Mouse (Mus musculus) urinary bladder, adult 2 months (tissue): ENCODE measurements around the gene Itgb3bp. TPM values are rescaled to one million over a fixed set of nuclear protein-coding genes. Genes with fewer than 3 reads are reported as not detected.
A peak's percentile ranks its signal among the peaks of the same experiment; 100 is the strongest.

Experiments
- DNase-seq: peaks from one replicate; pipeline ENCODE4 v3.0.0; 2022; ENCODE audit warnings: low spot score
- polyA plus RNA-seq: library from polyadenylated mRNA; depleted of rRNA; stranded (reverse); fragments of >200 nt; gene quantifications from 2 replicates; pipeline ENCODE4 v1.2.3, GENCODE M21; 2012; rRNA removed

Itgb3bp gene
- 6.2 and 7.3 TPM in 2 replicates for polyA plus RNA-seq

- peak; percentile 73 for DNase-seq
Measured at GRCm38 (mm10) chr4:99929613-99930517, at the start of gene Itgb3bp. Gene Itgb3bp (minus strand): TSS chr4:99929813.

- no peak for DNase-seq
Measured at GRCm38 (mm10) chr4:99979326-99979725, 49.7 kb upstream of the Itgb3bp start.

- no peak for DNase-seq
Measured at GRCm38 (mm10) chr4:99974375-99974774, 44.8 kb upstream of the Itgb3bp start.

DNA sequence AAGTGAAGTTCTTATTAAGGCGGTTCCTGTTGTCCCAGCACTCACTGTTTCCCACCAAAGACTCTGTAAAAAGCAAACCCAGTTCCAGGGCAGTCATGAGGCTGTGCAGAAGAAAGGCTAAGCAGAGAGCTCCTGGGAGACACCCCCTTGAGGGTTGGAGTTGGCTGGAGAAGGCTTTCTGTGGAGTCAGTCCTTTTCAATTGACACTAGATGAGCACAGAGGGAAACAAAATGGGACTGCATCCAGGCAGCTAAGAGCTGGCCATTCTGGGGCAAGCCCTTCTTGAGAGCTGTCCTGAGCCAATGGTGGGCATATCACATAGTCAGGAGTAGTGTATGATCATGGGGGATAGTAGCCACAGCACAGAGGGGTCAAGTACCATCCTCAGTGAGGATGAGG lies 44.3 kb upstream of the Itgb3bp start:
- DNase-seq, result no peak

- DNase-seq, result no peak
Measured at GRCm38 (mm10) chr4:99972886-99973285, 43.3 kb upstream of the Itgb3bp start.

DNA sequence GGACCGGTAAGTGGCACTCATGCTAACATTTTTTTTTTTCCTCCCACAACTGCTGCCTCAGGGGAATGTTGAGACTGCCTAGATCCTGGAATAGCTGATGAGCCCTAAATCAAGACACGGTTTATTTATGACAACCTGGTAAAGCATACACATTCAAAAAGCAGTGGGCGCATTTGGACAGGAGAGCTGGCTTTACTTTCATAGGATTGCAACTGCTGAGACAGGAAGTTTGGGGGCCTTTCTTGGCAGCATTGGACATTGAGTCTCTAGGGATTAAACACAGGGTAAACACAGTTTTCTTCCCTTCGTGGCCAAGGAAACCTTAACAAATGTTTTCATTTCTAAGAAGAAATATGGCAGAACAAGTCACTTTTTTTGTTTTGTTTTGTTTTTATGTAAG lies 40.5 kb upstream of the Itgb3bp start:
- DNase-seq, result no peak

DNA sequence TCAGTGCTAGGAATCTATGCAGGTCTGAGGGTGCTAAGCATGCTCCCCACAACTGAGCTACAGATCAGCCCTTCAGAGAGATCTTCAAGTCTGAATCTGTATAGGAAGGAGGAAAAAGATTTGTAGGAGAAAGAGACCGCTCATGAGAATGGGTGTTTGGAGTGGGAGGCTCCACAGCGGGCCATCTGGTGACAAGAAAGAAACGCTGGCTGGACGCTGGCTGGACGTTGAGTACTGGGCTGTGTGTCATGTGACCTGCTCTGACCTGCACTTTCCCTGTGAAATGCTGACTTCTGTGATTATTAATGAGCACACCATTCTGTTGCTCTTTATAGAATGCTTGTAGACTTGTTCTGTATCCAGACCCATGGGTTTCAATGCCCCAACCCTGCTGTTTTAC lies 39.7 kb upstream of the Itgb3bp start:
- DNase-seq, result no peak

DNA sequence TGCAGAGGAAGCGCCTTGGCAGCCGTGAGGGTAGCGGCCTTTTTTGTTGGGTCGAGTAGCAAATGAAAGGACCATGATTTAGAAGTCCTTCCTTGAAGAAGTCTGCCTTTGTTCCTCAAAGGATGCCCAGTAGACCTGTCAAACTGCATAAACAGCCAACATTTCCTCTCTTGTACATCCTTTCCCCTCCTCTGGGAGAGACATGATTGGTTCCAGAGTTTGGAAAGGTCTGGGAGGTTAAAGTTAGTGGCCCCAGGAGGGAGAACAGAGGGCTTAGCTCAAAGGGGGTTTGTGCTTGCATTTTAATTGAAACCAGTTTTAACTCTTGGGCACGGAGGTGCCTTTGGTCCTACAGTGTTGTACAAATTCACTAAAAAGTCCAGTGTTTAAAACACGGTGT lies 36.9 kb upstream of the Itgb3bp start:
- no peak for DNase-seq

DNA sequence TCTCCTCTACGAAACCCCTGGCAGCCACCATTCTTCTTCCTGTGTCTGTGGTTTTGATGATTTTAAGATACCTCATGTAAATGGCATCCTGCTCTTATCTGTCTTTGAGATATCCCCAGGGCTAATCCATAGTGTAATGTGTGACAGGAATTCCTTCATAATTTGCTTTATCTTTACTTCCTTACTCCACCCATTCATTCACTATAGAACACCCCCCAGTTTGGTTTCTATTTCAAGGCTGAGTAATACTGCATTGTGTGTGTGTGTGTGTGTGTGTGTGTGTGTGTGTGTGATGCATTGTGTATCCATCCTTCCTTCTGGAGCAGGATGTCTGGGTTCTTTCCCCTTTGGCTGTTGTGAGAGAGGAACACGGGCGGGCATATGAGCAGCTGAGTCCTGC lies 29.7 kb upstream of the Itgb3bp start:
- no peak for DNase-seq

GRCm38 (mm10) chr4:99958084-99958815 lies 28.6 kb upstream of the Itgb3bp start:
- no peak for DNase-seq

GRCm38 (mm10) chr4:99957186-99957585 lies 27.6 kb upstream of the Itgb3bp start:
- DNase-seq, result no peak

- DNase-seq, result no peak
Measured at GRCm38 (mm10) chr4:99955396-99955795, 25.8 kb upstream of the Itgb3bp start.

- DNase-seq, result no peak
Measured at GRCm38 (mm10) chr4:99953904-99954303, 24.3 kb upstream of the Itgb3bp start.

DNA sequence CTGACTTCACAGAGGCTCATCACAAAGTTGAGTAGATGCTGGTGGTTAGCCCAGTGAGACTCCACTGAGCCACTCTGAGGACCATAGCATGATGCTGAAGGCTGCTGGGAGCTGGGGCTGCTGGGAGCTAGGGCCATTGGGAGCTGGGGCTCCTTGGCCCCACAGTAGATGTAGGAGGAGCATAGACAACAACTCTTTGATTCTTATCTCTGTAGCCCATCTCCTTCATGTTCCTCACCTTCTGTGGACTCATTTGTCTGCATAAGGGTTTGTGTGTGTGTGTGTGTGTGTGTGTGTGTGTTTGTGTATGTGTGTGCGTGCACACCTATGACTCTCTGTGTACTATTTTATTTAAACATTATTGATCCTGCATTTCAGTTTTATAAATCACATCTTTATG lies 18.3 kb upstream of the Itgb3bp start:
- no peak for DNase-seq

GRCm38 (mm10) chr4:99947192-99947591 lies 17.6 kb upstream of the Itgb3bp start:
- no peak for DNase-seq

GRCm38 (mm10) chr4:99946516-99946915 lies 16.9 kb upstream of the Itgb3bp start:
- no peak for DNase-seq

- DNase-seq, result no peak
Measured at GRCm38 (mm10) chr4:99945011-99945410, 15.4 kb upstream of the Itgb3bp start.

GRCm38 (mm10) chr4:99944606-99945005 lies 15.0 kb upstream of the Itgb3bp start:
- no peak for DNase-seq

GRCm38 (mm10) chr4:99941655-99942414 lies 12.2 kb upstream of the Itgb3bp start:
- no peak for DNase-seq

- no peak for DNase-seq
Measured at GRCm38 (mm10) chr4:99939711-99940505, 10.3 kb upstream of the Itgb3bp start.

GRCm38 (mm10) chr4:99936278-99936677 lies 6.7 kb upstream of the Itgb3bp start:
- DNase-seq, result no peak
